Mouse (Mus musculus) CH12.LX (cell line): Measurements from ENCODE around the gene Tmem125.

Experiments used
- CTCF ChIP-seq, 2 experiments: IDR thresholded peaks in 1 of 2; conservative IDR thresholded peaks in 1 of 2; 2 replicates each; pipeline ENCODE4 v1.5.1; 2011 to 2012; ENCODE audit warnings: low read depth in 2 of 2, low read length in 2 of 2, improper control_type of control experiment in 1 of 2, inconsistent platforms in 1 of 2, mild to moderate bottlenecking in 1 of 2, moderate library complexity in 1 of 2
- MAX ChIP-seq: IDR thresholded peaks from 2 replicates; pipeline ENCODE4 v1.6.1; 2011; ENCODE audit warnings: low read length, improper control_type of control experiment
- NRF1 ChIP-seq: IDR thresholded peaks from 2 replicates; pipeline ENCODE4 v1.6.1; 2014; ENCODE audit warnings: low read depth, mild to moderate bottlenecking, inconsistent platforms, low read length, improper control_type of control experiment, moderate library complexity
- POLR2A ChIP-seq: IDR thresholded peaks from 2 replicates; pipeline ENCODE4 v1.6.1; 2011; ENCODE audit warnings: low read depth, mild to moderate bottlenecking, improper control_type of control experiment, low read length
- TCF12 ChIP-seq: IDR thresholded peaks from 2 replicates; pipeline ENCODE4 v1.6.1; 2014; ENCODE audit warnings: low read depth, mild to moderate bottlenecking, inconsistent platforms, low read length, improper control_type of control experiment
- ZKSCAN1 ChIP-seq: IDR thresholded peaks from 2 replicates; pipeline ENCODE4 v1.6.1; 2012; ENCODE audit warnings: low read depth, inconsistent platforms, low read length, improper control_type of control experiment, borderline replicate concordance

GRCm38 (mm10) chr4:118525779-118526178 lies 18.1 kb downstream of the Tmem125 start:
- no peak for TF ChIP-seq TCF12
- TF ChIP-seq ZKSCAN1 = no peak
- no peak for TF ChIP-seq CTCF (conservative IDR thresholded peaks at IDR 0.05 in 1 of 2, IDR thresholded peaks at IDR 0.05 in 1 of 2; ENCODE audit: low read depth in 2 of 2, low read length in 2 of 2)
- TF ChIP-seq POLR2A = no peak
- no peak for TF ChIP-seq MAX
- TF ChIP-seq NRF1 = no peak
